Mouse (Mus musculus) frontal cortex, adult (tissue): ENCODE measurements around the gene Il11.
A peak's percentile ranks its signal among the peaks of the same experiment; 100 is the strongest.

Experiments used
- ATAC-seq: cut with Nextera tagmentation; 2 replicates; pipeline ENCODE4 v1.9.2; 2017; ENCODE audit warnings: mild to moderate bottlenecking, moderate library complexity, mixed read lengths; ENCODE audit not compliant: low TSS enrichment

Il11 gene

GRCm38 (mm10) chr7:4743354-4743753 lies 39.3 kb downstream of the Il11 start:
- no peak for ATAC-seq

- no peak for ATAC-seq
Observed at GRCm38 (mm10) chr7:4742482-4742819, 40.2 kb downstream of the Il11 start.

- no peak for ATAC-seq
Observed at GRCm38 (mm10) chr7:4741672-4742481, 40.8 kb downstream of the Il11 start.

GRCm38 (mm10) chr7:4741151-4741550 lies 41.5 kb downstream of the Il11 start:
- ATAC-seq: no peak

GRCm38 (mm10) chr7:4740309-4740727 lies 42.3 kb downstream of the Il11 start:
- peak; percentile 28 for ATAC-seq

- peak; percentile 95 for ATAC-seq
Observed at GRCm38 (mm10) chr7:4739544-4740275, 42.9 kb downstream of the Il11 start, which contains the start of gene Kmt5c. Kmt5c (plus strand) TSS chr7:4740115.

GRCm38 (mm10) chr7:4739041-4739543 lies 43.6 kb downstream of the Il11 start:
- no peak for ATAC-seq

- ATAC-seq: no peak
Observed at GRCm38 (mm10) chr7:4732968-4733392, 49.7 kb downstream of the Il11 start.

- ATAC-seq: no peak
Observed at GRCm38 (mm10) chr7:4731090-4731489, 51.6 kb downstream of the Il11 start.

- no peak for ATAC-seq
Observed at GRCm38 (mm10) chr7:4725169-4725568, 57.5 kb downstream of the Il11 start, which contains the start of gene Tmem150b. Tmem150b (minus strand) TSS chr7:4725249.

- ATAC-seq: no peak
Observed at GRCm38 (mm10) chr7:4724359-4724758, 58.3 kb downstream of the Il11 start.

- ATAC-seq: peak; percentile 97
Observed at GRCm38 (mm10) chr7:4723508-4723907, 59.2 kb downstream of the Il11 start.
